Mouse (Mus musculus) kidney, adult 18-20 months (tissue): Measurements from ENCODE around the gene Supt4a.

ENCODE experiments used
- DNase-seq: peaks from one replicate; pipeline ENCODE4 v3.0.0; 2021

Supt4a gene

DNA sequence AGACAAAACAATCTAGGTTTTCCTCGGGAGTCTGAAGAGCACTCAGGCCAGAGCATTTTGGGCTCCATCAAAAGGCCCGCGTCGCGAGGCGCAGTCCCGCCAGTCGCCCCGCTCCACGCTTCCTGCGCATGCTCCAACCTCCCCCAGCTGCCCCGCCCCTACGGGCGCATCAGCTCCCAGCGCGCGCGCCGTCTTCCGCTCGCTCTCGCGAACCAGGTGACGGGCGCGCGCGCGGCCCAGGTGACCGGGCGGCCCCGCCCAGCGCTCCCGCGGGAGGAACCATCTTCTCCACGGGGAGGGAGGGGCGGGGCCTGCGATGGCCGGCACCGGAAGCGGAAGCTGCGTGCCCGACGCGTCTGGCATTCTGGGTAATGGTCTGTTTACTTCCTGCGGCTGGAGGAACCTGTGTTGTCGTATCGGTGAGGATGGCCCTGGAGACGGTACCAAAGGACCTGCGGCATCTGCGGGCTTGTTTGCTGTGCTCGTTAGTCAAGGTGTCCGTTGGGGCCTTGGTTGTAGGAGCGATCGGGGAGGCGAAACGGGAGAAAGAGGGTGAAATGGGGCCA is at the start of gene Supt4a:
TSS of gene Supt4a (plus strand) at position 378 of the 566 bp plus-strand sequence.
- peak; percentile 95 for DNase-seq

DNA sequence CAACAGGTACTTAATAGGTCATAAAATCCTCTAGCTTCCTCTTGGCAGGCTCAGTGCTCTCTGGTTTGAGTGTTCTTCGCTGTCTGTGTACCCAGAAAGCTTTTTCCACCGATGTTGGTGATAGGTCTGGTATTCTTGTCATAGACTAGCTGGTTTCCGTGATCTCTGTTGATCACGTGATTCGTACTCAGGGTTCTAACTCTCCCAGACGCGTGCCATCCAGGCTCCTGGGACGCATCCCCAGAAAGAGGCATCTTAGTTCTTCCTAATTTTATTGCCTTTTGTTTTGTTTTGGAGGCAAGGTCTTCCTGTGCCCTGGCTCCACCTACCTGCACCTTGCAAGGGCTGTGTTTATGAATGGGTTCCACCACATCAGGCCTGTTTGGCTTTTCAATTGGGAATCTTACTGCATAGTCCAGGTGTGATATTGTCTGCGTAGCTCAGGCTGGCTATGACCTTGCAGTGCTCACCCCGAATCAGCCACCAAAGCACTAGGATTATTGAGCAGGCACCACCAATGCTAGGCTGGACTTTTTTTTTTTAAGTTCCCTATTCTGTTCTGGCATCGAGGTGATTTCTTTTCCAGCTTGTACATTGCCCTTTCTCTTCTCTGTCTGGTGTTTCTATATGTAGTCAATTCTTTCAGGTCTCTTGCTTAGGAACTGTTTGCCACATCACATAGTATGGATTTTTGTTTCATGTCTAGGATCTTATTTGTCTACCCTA is 48.7 kb upstream of the Supt4a start:
- no peak for DNase-seq

DNA sequence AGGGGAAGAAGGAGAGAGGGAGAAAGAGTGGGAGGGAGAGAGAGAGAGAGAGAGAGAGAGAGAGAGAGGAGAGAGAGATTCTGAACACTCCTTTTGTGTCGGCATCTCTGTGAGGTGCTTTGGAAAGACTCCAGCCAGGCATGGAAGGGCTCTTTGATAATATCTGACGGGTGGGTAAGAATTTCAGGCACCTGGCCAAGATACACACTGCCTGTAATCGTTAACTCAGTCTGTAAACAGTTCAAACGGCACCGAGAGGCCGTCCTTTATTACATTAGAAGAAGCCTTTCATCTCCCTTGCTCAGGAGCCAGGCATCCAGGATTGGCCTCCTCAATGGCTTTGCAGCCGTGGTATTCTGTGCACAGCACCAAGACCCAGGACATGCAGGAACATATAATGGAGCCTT is 47.9 kb upstream of the Supt4a start:
- DNase-seq = peak; percentile 67

DNA sequence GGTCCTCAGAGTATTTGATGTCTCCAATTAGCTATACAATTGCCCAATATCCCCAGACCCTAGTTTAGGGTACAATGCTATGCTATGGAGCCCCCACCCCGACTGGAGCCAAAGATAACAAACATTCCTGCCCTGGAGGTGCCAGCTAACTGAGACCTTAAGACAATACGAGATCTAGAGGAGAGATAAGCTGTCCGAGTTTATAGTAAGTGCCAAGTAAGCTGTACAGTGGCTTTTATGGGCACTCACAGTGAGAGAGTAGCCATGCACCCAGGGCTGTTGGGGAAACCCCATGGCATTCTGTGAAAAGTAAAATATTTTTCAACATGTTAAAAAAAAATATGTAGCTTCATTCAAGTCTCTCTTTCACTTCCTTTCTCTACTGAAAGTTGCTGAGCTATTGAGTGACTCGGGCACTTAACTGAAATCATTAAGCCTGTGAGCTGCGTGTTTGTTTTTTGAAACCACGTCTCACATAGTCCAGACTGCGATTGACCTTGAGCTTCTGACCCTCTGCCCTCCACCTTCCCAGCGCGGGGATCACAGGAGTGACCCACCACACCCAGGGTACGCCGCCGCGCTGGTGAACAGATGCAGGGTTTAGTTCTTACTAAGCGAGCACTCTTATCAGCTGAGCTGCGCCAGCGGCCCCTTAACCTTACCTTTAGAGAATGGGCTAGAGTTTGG is 47.2 kb upstream of the Supt4a start:
- DNase-seq = peak; percentile 21

DNA sequence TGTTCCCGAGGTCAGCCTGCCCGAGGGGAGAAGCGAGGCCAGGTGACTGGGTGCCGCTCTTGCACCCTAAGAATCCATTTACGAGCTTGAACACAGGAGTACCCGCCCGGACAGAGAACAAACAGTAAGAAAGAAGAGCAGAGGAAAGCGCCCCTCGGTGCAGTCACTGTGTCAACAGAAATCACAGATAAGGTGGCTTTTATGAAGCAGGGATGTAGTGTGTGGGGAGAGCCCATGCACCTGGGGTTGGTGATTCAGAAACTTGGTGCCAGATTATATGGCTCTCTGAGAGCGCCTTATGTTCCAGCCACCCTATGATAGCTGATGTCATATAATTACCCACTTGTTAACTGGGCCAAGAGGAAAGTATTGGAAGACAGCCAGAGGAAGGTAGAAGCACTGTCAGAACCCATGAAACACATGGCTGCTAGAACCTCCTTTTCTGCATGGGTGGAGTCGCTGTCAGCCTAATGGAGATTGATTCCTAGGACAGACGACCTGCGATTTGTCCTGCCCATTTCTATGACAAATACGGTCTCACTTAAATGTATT is 40.1 kb upstream of the Supt4a start:
- no peak for DNase-seq

DNA sequence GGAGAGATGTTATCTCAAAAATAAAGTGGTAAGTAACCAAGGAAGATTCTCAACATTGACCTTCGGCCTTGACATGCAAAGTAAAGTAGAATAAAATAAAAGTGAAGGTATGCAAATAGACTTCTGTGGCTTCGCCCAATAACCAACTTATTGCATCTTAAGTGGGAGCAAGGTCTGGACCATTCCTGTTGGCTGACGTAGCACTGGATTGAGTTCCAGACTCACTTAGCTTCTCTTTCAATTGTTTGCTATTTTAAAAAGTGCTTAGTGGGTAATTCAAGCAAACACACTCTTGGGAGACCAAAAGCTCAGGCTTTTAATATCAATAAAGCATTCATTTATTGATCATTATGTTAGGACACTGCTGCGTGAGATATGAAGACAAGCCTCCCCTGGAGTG is 39.2 kb upstream of the Supt4a start:
- no peak for DNase-seq

DNA sequence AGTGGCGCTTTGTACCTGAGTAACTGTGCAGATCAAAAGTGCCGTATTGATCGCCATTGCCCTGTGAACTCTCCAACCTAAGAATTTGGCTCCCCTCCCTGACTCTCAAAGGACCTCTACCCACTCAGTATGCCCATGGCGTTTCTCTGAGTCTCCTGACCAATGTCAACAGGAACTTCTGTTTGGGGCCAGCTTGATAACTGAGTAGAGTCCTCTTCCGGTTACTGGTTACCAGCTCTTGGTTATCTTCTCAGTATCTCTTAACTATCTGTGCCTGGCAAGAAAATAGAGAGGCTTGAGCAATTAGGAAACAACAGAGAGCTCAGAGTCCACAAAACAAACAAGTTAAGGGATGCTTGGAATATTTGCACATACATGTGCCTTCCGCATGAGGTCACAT is 36.2 kb upstream of the Supt4a start:
- DNase-seq = no peak

DNA sequence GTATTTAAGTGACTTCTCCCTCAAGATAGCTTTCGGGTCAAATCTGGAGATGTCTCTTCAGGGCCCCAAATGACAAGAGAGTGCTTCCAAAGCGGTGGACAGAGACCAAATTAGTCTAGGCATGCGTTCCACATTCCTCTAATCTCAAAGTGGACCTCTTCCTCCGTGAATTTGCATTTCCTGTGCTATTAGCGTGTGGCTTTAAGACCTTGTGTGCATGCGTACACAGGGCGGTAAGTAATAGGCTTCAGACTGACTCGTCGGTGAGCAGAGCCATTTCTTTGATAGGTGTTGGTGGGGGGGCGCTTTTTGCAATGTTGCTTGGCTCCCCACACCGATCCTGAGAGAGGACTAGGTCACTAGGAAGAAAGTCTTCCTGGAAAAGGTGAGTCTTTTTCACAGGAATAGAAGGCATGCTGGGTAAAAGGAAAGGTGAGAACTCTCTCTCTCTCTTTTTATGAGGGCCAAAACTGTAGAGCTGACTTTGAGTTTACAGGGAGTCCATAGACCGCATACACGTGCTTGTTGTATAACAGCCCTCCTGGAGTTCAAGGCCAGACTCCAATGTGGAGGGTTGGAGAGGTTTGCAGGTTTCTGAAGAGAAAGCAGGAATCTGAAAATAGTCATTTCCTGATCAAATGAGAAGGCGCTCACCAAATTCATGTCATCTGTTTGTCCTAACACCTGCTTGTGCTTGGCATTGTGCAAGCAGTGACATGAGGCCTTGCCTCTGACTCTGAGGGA is 35.3 kb upstream of the Supt4a start:
- DNase-seq = no peak

DNA sequence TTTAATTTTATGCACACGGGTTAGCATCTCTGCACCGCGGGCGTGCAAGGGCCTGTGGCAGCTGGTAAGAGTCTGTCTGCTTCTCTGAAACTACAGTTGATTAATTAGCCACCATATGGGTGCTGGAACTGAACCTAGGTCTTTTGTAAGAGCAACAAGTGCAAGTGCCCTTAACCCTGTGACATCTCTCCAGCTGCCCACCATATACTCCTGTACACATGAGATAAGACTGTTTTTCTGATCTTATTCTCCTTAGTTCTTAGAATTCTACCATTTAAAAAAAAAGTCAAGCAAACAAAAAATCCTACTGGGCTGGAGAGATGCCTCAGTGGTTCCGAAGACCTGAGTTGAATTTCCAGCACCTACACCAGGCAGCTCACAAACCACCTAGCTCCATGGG is 33.7 kb upstream of the Supt4a start:
- no peak for DNase-seq

DNA sequence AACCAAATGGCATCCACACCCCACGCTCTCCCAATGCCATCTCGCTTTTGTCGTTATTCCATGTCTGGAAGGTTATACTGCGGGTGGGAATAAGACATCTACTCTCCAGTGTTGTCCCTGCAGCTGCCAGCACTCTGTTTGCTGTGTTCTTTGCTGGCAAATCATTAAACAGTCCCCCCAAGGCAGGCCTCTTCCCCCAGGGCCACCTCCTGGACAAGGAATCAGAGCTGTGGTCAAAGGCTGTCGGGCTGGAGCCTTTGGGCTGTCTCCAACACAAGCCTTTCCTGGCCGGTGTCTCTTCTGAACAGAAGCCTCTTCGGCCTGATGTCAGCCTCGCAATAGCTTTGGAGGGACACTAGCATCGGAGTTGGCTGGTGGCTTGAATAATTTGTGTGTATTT is 33.1 kb upstream of the Supt4a start:
- DNase-seq = peak; percentile 46

DNA sequence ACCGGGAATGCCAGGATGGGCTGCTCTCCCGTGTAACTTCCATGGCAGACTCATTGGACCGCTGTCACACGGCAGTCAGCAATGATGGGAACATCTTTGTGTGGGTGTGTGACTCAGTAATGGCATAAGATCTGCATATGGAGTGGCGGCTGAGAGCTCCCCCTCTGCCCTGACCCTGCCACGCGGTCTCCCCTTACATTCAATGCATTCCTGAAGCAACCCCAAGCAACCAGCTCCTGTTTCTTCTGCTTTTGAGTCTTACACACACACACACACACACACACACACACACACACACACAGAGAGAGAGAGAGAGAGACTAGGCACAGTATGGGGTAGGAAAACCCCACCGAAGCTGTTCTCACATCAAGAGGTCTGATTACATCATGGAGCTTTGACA is 29.8 kb upstream of the Supt4a start:
- no peak for DNase-seq

DNA sequence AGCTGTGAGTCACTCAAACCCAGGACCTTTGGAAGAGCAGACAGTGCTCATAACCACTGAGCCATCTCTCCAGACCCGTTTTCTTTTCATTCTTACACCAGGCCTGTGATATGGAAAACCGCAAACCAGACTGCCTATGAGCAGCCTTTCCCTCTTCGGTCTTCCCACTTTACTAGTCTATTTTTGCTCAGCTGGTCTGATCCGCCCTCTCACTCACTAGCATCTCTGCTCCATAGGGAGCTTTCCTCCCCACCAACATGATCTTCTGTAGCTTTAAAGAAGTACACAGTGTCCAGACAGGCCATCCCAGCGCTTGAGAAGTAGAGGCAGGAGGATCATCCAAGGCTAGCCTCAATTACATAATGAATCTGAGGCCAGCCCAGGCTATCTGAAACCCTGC is 28.4 kb upstream of the Supt4a start:
- DNase-seq = no peak

DNA sequence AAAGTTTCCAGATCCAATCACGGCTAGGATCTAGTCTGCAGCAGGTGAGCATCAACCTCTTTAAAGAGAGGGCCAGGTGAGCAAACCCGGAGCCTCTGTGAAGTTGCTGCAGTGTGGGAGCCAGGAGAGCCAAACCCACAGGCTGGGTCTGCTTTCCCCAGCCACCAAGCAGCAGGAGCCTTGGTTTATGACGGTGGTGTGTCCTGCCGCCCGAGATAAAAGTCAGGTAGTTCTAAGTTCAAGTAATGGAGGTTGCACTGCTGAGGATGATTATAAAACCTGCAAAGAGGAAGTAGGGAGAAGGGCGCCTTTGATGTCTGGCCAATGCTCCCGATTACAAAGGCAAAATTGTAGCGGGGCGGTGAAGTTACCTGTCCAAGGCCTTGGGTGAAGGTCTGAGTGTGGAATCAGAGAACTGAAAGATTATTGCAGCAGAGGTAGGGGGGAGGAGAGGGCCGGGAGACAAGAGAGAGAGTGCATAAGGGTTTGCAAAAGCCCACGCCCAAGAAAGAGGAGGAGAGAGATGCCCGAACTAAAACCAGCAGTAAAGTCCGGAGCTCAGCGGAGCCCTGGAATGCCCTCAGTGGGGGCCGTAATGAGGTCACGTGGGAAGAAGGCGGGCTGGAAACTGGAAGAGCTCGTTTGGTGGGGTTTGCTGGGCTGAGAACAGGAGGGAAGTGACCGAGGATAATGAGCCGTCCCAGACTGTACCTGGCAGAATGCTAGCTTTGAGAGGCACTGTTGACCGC is 27.7 kb upstream of the Supt4a start:
- peak; percentile 77 for DNase-seq

DNA sequence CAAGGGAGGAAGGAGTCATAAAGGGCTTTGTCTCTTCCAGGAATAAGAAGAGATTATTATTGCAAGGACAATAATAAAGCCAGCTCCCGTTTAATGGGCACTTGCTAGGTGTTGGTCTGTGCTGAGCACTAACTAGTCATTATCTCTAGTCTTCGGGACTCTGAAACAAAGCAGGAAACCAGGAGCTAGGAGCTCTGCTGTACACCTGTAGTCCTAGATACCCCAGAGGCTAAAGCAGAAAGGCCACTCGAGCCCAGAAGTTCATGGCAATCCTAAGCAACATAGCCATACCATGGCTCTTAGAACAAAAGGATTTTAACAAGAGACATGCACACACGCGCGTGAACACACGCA is 27.1 kb upstream of the Supt4a start:
- no peak for DNase-seq

DNA sequence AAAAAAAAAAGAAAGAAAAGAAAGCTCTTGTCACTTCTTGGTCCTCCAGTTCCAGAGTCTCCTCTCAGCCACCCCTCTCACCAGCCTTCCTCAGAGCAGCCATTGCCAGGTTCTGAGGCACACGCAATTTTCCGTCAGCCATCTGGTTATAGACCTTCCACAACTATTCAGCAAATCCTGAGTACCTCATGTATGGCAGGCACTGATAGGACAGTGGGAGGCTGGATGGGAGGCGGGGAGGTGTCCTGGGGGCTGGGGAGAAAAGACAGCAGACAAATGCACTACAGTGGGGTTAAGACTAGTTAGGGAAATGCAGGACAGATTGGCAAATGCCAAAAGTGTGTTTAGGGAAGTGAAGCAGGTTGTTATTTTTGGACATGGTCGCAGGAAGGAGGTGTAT is 25.2 kb upstream of the Supt4a start:
- no peak for DNase-seq

DNA sequence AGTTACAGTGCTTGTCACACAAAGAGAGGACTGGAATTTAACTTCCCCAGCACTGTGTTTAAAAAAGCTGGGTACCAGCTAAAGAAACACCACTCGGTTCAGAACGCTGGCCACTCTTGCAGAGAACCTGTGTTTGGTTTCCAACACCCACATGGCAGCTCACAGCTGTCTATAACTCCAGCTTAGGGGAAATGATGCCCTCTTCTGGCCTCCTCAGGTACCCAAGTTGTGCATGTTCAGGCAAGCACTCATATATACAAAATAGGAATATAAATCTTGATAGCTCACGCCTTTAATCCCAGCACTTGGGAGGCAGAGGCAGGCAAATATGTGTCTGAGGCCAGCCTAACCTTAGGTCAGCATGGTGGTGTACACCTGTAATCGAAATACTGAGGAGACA is 21.4 kb upstream of the Supt4a start:
- no peak for DNase-seq

DNA sequence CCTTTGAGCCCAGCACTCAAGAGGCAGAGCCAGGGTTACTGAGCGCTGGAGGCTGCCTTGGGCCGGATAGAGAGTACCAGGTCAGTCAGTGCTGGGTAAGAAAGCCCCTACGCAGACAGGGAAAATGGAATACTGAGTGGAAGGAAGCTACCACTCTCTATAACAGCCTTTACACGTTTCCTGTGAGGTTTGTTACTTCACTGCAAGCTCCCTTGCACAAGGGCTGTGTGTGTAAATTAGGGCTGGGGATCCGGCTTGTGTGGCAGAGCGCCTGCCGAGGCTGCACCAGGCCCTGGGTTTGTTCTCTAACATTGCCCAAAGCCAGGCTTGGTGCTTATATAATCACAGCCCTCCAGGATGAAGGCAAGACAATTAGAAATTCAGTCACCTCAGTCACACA is 17.8 kb upstream of the Supt4a start:
- DNase-seq = no peak

DNA sequence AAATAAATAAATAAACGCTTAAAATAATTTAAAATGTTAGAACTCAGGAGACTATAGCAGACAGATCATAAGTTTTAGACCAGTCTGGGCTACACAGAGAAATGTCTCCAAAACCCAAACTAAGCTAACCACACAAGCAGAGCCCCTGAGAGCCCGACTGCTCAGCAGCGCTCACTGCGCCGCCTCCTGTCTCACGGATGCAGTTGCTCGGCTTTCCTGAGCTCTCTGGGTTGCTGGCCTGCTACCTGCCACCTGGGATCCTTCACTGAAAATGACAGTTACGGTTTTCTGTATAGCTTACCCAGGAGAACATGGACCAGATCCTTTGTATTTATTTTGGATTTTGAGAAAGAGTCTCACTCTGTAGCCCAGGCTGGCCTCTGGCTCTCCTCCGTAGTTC is 17.0 kb upstream of the Supt4a start:
- DNase-seq = no peak

DNA sequence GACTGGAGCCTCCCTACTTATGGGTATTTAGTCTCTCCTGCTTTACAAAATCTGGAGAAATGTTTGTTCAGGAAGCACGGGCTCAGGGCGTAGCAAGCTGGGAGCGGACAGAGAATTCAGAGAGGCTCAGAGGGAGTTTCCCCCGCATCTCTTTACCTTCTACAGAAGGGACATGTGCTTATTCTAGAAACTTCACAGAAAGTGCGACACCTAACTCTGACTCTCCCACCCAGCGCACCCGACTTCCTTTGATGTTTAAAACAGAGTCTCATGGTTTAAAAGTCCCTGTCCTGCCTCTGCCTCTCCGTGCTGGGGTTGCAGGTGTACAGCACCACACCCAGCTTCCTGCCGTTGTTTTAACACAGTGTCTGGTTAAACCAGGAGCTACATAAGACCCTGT is 16.5 kb upstream of the Supt4a start:
- no peak for DNase-seq

DNA sequence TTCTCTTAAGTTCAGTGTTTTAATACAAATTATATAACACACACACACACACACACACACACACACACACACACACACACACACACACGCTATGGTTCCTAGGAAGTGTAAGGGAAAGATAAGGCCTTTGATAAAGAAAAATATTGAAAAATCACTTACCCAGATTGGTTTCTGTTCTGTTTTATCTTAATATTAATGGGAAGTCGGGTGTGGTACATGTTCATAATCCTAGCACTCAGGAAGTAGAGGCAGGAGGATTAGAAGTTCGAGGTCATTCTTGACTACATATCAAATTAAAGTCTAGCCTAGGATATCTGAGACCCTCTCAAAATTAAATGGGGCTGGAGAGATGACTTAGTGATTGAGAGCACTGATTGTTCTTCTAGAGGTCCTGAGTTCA is 15.2 kb upstream of the Supt4a start:
- DNase-seq = no peak

DNA sequence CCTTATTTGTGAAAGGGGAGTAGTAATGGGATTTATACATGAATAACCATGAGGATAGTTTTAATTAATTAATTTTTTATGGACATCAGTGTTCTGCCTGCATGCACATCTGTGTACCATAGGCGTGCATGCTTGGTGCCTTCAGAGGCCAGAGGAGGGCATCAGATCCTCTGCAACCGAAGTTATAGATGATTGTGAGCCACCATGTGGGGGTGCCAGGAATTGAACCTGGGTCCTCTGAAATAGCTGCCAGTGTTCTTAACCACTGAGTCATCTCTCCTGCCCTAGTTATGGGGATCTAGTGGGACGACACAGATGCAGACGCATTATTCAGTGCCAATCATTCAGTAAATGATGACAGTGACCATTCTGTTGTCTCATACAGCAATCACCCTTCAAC is 14.5 kb upstream of the Supt4a start:
- no peak for DNase-seq

DNA sequence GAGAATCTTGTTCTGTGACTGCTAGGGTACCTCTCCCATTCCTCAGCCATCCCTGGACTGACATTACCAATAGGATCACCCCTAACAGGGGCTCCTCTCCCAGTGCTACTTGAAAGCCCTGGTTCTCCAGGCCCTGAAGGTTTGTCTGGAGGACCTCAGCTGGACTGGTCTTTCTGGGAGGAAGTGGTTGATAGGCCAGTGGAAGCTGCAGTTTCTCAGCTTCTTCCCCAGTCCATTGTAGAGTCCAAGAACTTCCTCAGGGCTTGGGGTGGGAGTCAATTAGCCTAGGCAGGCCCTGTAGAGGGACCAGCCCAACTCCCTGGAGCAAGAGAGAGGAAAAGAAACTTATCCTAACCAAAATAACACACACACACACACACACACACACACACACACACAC is 11.8 kb upstream of the Supt4a start:
- no peak for DNase-seq
